Mouse (Mus musculus): ENCODE measurements around the gene Emid1. TPM values are rescaled to one million over a fixed set of nuclear protein-coding genes. Genes with fewer than 3 reads are reported as not detected.

Gene Emid1
- polyA plus RNA-seq (2012): 33.4 and 48.0 TPM in 2 replicates

DNA sequence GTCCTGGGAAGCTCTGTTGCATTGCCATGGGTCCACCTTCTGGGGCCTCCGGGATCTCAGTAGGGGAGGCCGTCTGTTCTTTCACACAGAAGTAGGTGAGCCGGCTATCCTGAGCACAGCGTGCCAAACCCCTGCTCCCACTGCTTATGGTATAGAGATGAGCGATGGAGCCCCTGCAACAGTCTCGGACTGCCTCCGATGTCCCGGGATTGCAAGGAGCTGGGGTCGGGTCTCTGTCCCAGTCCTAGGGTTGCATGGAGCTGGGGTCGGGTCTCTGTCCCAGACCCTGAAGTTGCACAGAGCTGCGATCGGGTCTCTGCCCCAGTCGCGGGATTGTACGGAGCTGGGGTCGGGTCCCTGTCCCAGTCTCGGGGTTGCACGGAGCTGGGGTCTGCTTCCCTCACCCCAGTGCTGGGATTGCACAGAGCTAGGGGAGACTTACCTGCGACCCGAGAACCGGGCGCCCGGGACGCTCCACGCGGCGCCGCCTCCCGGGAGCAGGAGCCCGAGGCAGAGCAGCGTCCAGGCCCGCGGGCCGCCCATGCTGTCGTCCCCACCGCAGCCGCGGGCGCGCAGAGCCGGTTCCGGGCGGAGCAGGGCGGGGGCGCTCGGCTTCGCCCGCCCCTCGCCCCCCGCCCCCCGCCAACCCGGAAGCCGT is at the start of gene Emid1:
Emid1 (minus strand) TSS at position 578 of the 658 bp plus-strand sequence.

DNA sequence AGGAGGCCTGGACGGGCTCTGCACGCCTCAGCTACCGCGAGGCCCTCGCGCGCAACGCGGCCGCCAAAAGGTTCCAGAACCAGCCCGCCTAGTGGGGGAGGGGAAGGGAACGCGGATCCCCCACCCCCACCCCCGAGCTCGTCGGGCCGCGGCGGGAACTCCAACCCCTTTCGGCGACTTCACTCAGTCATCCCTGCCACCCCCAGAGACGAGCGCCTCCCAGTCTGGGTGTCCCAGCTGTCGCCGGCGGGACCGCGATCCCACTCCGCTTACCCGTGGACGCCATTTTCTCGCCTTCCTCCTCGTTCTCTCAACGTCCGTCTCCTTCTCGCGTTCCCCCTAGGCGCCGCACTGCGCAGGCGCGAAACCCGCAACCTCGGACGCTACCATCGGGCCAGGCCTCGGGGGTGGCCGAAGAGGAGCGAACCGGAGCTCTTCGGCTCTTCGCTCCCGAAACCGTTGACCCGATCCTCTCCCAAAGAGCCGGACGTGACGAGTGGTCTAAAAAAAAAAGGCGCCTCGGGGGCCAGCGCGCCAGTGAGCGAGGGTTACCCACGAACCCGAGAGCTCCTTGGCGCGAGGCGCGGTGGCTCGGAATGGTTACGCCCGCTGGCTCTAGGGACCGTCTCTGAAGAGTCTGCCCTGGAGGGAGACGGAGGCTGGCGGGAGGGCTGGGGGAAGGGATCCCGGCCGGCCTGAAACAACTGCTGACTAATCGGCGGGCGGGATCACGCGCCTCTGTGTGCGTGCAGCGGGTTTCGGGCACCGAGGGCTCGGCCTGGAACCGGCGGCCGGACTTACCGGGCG is 53.1 kb downstream of the Emid1 start, which contains the start of the genes Rhbdd3 and Ewsr1:
Rhbdd3 (plus strand) TSS at position 191 of the 807 bp plus-strand sequence.
Ewsr1 (minus strand) TSS at position 531 of the 807 bp plus-strand sequence.

GRCm38 (mm10) chr11:5065056-5065821 is 86.8 kb downstream of the Emid1 start, which contains the start of gene Gas2l1:
Gene Gas2l1 (minus strand): TSS chr11:5065327.

GRCm38 (mm10) chr11:5057856-5058641 is 94.0 kb downstream of the Emid1 start, which contains the start of gene Rasl10a:
Gene Rasl10a (plus strand): TSS chr11:5058128.

Other genes starting within 250 kb of the Emid1 start
- gene Nefh, start 204.2 kb downstream of the Emid1 start, polyA plus RNA-seq (2012): 6.0 and 12.2 TPM in 2 replicates
- 47.3 and 50.3 TPM in 2 replicates for gene Ap1b1, start 165.4 kb downstream of the Emid1 start, polyA plus RNA-seq (2012)
- gene Rasl10a, start 94.1 kb downstream of the Emid1 start, polyA plus RNA-seq (2012): 0.24 and 0.56 TPM in 2 replicates
- 10.5 and 12.6 TPM in 2 replicates for gene Gas2l1, start 86.9 kb downstream of the Emid1 start, polyA plus RNA-seq (2012)
- 41.0 and 53.4 TPM in 2 replicates for gene Rhbdd3, start 53.3 kb downstream of the Emid1 start, polyA plus RNA-seq (2012)
- gene Ewsr1, start 53.0 kb downstream of the Emid1 start, polyA plus RNA-seq (2012): 833 and 1,457 TPM in 2 replicates
- 7.1 and 7.7 TPM in 2 replicates for gene Kremen1, start 109.3 kb upstream of the Emid1 start, polyA plus RNA-seq (2012)

Measured in megakaryocyte-erythroid progenitor cell, adult 5 weeks (primary cell).